Mouse (Mus musculus) CH12.LX (cell line): ENCODE results near the gene Pacs2. TPM values are rescaled to one million over a fixed set of nuclear protein-coding genes. Genes with fewer than 3 reads are reported as not detected.

Experiments used
- DNase-seq: peaks from one replicate; pipeline ENCODE4 v3.0.0-alpha.2; 2013; ENCODE audit errors: extremely low read depth
- H3K27ac ChIP-seq: 2 replicates; pipeline ENCODE4 v1.5.1; 2012; ENCODE audit warnings: low read depth, mild to moderate bottlenecking, control low read depth, moderate library complexity; ENCODE audit not compliant: insufficient read depth
- H3K27me3 ChIP-seq: replicated peaks from 2 replicates; pipeline ENCODE3; 2012; ENCODE audit warnings: inconsistent platforms
- H3K36me3 ChIP-seq, 2 experiments: replicated peaks in 1 of 2; 2 replicates each; pipeline versions ENCODE3 to v1.6.1; 2012; ENCODE audit warnings: inconsistent platforms in 1 of 2, low read length in 1 of 2, mild to moderate bottlenecking in 1 of 2, mixed read lengths in 1 of 2, moderate library complexity in 1 of 2; ENCODE audit not compliant: control insufficient read depth in 1 of 2, insufficient read depth in 1 of 2
- H3K4me1 ChIP-seq, 2 experiments: 2 replicates each; pipeline ENCODE4 v1.6.1; 2012; ENCODE audit warnings: inconsistent platforms in 1 of 2, moderate library complexity in 1 of 2; ENCODE audit not compliant: insufficient read depth in 2 of 2, control insufficient read depth in 1 of 2
- H3K4me2 ChIP-seq: 2 replicates; pipeline ENCODE4 v1.6.1; 2012; ENCODE audit warnings: low read depth, mild to moderate bottlenecking, control low read depth; ENCODE audit not compliant: poor library complexity, insufficient read depth, severe bottlenecking
- H3K4me3 ChIP-seq, 3 experiments: fragments of 150-350 bp in 1 of 3; sonication (generic) in 1 of 3; replicated peaks in 1 of 3; 2 replicates each; pipeline versions ENCODE3 to v1.5.1; 2011 to 2012; ENCODE audit warnings: low read depth in 2 of 3, low read length in 2 of 3, mild to moderate bottlenecking in 2 of 3, moderate library complexity in 2 of 3, control low read depth in 1 of 3, improper control_type of control experiment in 1 of 3, inconsistent platforms in 1 of 3, mixed read lengths in 1 of 3; ENCODE audit not compliant: poor library complexity in 1 of 3
- H3K79me2 ChIP-seq: replicated peaks from 2 replicates; pipeline ENCODE4 v1.6.1; 2012; ENCODE audit warnings: mild to moderate bottlenecking, moderate library complexity; ENCODE audit not compliant: control insufficient read depth, poor library complexity, insufficient read depth, severe bottlenecking; ENCODE audit errors: extremely low read depth
- H3K9ac ChIP-seq: 2 replicates; pipeline ENCODE4 v1.6.1; 2012; ENCODE audit warnings: low read depth, mild to moderate bottlenecking, control low read depth, moderate library complexity; ENCODE audit not compliant: insufficient read depth
- H3K9me3 ChIP-seq: replicated peaks from 2 replicates; pipeline ENCODE3; 2012; ENCODE audit warnings: low read length, inconsistent platforms, mixed read lengths
- CHD1 ChIP-seq: IDR thresholded peaks from 2 replicates; pipeline ENCODE4 v1.6.1; 2012; ENCODE audit warnings: low read depth, low read length, improper control_type of control experiment, inconsistent platforms
- CTCF ChIP-seq, 2 experiments: IDR thresholded peaks in 1 of 2; conservative IDR thresholded peaks in 1 of 2; 2 replicates each; pipeline ENCODE4 v1.5.1; 2011 to 2012; ENCODE audit warnings: low read depth in 2 of 2, low read length in 2 of 2, improper control_type of control experiment in 1 of 2, inconsistent platforms in 1 of 2, mild to moderate bottlenecking in 1 of 2, moderate library complexity in 1 of 2
- E2F4 ChIP-seq: IDR thresholded peaks from 2 replicates; pipeline ENCODE4 v1.6.1; 2011; ENCODE audit warnings: low read depth, low read length, improper control_type of control experiment; ENCODE audit not compliant: insufficient replicate concordance
- ELF1 ChIP-seq: IDR thresholded peaks from 2 replicates; pipeline ENCODE4 v1.6.1; 2014; ENCODE audit warnings: low read depth, mild to moderate bottlenecking, inconsistent platforms, low read length, improper control_type of control experiment
- EP300 ChIP-seq: IDR thresholded peaks from 2 replicates; pipeline ENCODE4 v1.6.1; 2011; ENCODE audit warnings: low read length, improper control_type of control experiment
- HCFC1 ChIP-seq: IDR thresholded peaks from 2 replicates; pipeline ENCODE4 v1.6.1; 2012; ENCODE audit warnings: low read depth, mild to moderate bottlenecking, inconsistent platforms, low read length, improper control_type of control experiment
- IRF4 ChIP-seq: IDR thresholded peaks from 2 replicates; pipeline ENCODE4 v1.6.1; 2014; ENCODE audit warnings: low read depth, mild to moderate bottlenecking, inconsistent platforms, low read length, improper control_type of control experiment
- JUND ChIP-seq: conservative IDR thresholded peaks from 2 replicates; pipeline ENCODE4 v1.6.1; 2011; ENCODE audit warnings: low read depth, low read length, improper control_type of control experiment
- MAZ ChIP-seq: IDR thresholded peaks from 2 replicates; pipeline ENCODE4 v1.6.1; 2012; ENCODE audit warnings: low read depth, mild to moderate bottlenecking, inconsistent platforms, low read length, improper control_type of control experiment, moderate library complexity
- MYC ChIP-seq: IDR thresholded peaks from 2 replicates; pipeline ENCODE4 v1.6.1; 2011; ENCODE audit warnings: low read depth, mild to moderate bottlenecking, improper control_type of control experiment, low read length
- NELFE ChIP-seq: IDR thresholded peaks from 2 replicates; pipeline ENCODE4 v1.6.1; 2011; ENCODE audit warnings: low read depth, low read length, improper control_type of control experiment
- RAD21 ChIP-seq: IDR thresholded peaks from 2 replicates; pipeline ENCODE4 v1.6.1; 2011; ENCODE audit warnings: low read depth, mild to moderate bottlenecking, low read length, improper control_type of control experiment, moderate library complexity
- SMC3 ChIP-seq: IDR thresholded peaks from 2 replicates; pipeline ENCODE4 v1.6.1; 2011; ENCODE audit warnings: low read depth, low read length, improper control_type of control experiment
- TBP ChIP-seq: conservative IDR thresholded peaks from 2 replicates; pipeline ENCODE4 v1.6.1; 2011; ENCODE audit warnings: low read depth, low read length, improper control_type of control experiment
- UBTF ChIP-seq: IDR thresholded peaks from 2 replicates; pipeline ENCODE4 v1.6.1; 2012; ENCODE audit warnings: low read depth, mild to moderate bottlenecking, inconsistent platforms, low read length, improper control_type of control experiment, moderate library complexity
- USF2 ChIP-seq: conservative IDR thresholded peaks from 2 replicates; pipeline ENCODE4 v1.6.1; 2011; ENCODE audit warnings: low read depth, low read length, improper control_type of control experiment
- ZKSCAN1 ChIP-seq: IDR thresholded peaks from 2 replicates; pipeline ENCODE4 v1.6.1; 2012; ENCODE audit warnings: low read depth, inconsistent platforms, low read length, improper control_type of control experiment, borderline replicate concordance
- ZMIZ1 ChIP-seq: IDR thresholded peaks from 2 replicates; pipeline ENCODE4 v1.6.1; 2012; ENCODE audit warnings: low read depth, mild to moderate bottlenecking, inconsistent platforms, low read length, improper control_type of control experiment
- dilution Hi-C: fragments of 300-500 bp; cut with MboI; formaldehyde crosslinking; loops from 2 replicates; pipeline ENCODE4 v1.14.3; 2020; ENCODE audit warnings: low sequenced_read_pairs; ENCODE audit not compliant: extremely low pct_unique_long_range_greater_than_20kb, extremely low pct_ligation_motif_present
- in situ Hi-C: fragments of 300-500 bp; cut with MboI; formaldehyde crosslinking; loops from 3 replicates; pipeline ENCODE4 v1.14.3; 2019; ENCODE audit warnings: low sequenced_read_pairs, low pct_ligation_motif_present, low pct_unique_long_range_greater_than_20kb, mixed read lengths
- polyA plus RNA-seq: library from polyadenylated mRNA; unstranded; fragments of >175 nt; gene quantifications from 2 replicates; pipeline ENCODE4 v1.2.1, GENCODE M21; 2012; ENCODE audit warnings: low read depth; ENCODE audit not compliant: insufficient read length
- total RNA-seq, 2 experiments: library from RNA; depleted of rRNA; stranded (reverse); fragments of 300-350 nt in 1 of 2; fragments of >200 nt in 1 of 2; gene quantifications; 2 replicates each; pipeline ENCODE4 v1.2.3; 2012 to 2014

The Pacs2 gene
- total and polyA plus RNA-seq, 3 experiments = 3.1 to 7.1 (median 7.0) TPM

- in situ Hi-C loops (no loop called here), dilution Hi-C loops (no loop called here)
- no peaks in the 10 kb centered on the region for H3K9me3 ChIP-seq
- H3K9ac ChIP-seq = no peak overlapping the region
- H3K79me2 ChIP-seq = peaks cover 43% of the 10 kb centered on the region
- H3K27me3 ChIP-seq = peaks cover 2% of the 10 kb centered on the region
- peaks cover 0 to 54% of the 10 kb centered on the region in 2 experiments for H3K36me3 ChIP-seq
- no peak overlapping the region for H3K4me2 ChIP-seq
- no peak for TF ChIP-seq USF2
- no peak for TF ChIP-seq MAZ
- TF ChIP-seq JUND = no peak
- no peak for TF ChIP-seq CHD1
- no peak for TF ChIP-seq SMC3
- TF ChIP-seq TBP = no peak
- no peak for TF ChIP-seq ZMIZ1
- no peak overlapping the region for H3K4me3 ChIP-seq
- no peak for DNase-seq
- peaks cover 25 to 49% of the 10 kb centered on the region in 2 experiments for H3K4me1 ChIP-seq
- H3K27ac ChIP-seq = no peak overlapping the region
These were observed 87.1 kb downstream of the Pacs2 start for GRCm38 (mm10) chr12:113101251-113101960.

GRCm38 (mm10) chr12:113102461-113102860, 88.2 kb downstream of the Pacs2 start:
- in situ Hi-C loops (no loop called here), dilution Hi-C loops (no loop called here)
- no peak overlapping the region for H3K27ac ChIP-seq
- H3K9ac ChIP-seq = no peak overlapping the region
- DNase-seq = peak; percentile 78
- H3K4me2 ChIP-seq = no peak overlapping the region
- peaks cover 23 to 53% of the 10 kb centered on the region in 2 experiments for H3K4me1 ChIP-seq
- H3K4me3 ChIP-seq = no peak overlapping the region
- H3K79me2 ChIP-seq = peaks cover 53% of the 10 kb centered on the region
- 0 out of 2 replicates have a peak, but pooled peaks have one; percentile 24 for TF ChIP-seq ELF1
- no peak for TF ChIP-seq MYC
- TF ChIP-seq ZKSCAN1 = no peak
- TF ChIP-seq E2F4 = no peak
- no peak for TF ChIP-seq UBTF
- no peak for TF ChIP-seq ZMIZ1
- no peak for TF ChIP-seq EP300
- TF ChIP-seq IRF4 = peak; percentile 11; the same call in 1 of the 2 replicates
- TF ChIP-seq SMC3 = peak; percentile 77
- peak; percentile 20 to 92; a peak in 2 of 4 replicates for TF ChIP-seq CTCF (conservative IDR thresholded peaks at IDR 0.05 in 1 of 2, IDR thresholded peaks at IDR 0.05 in 1 of 2; ENCODE audit: low read depth in 2 of 2, low read length in 2 of 2)
- peak; percentile 14; the same call in 1 of the 2 replicates for TF ChIP-seq HCFC1
- 0 out of 2 replicates have a peak, but pooled peaks have one; percentile 13 for TF ChIP-seq MAZ
- peak; percentile 84 for TF ChIP-seq RAD21
- TF ChIP-seq NELFE = 0 out of 2 replicates have a peak, but pooled peaks have one; percentile 20
- H3K27me3 ChIP-seq = no peaks in the 10 kb centered on the region
- H3K36me3 ChIP-seq = peaks cover 0 to 64% of the 10 kb centered on the region in 2 experiments
- H3K9me3 ChIP-seq = no peaks in the 10 kb centered on the region
